Mouse (Mus musculus): Measurements from ENCODE around the gene Ccdc88c.

The Ccdc88c gene

GRCm38 (mm10) chr12:100958621-100959592 lies 69.9 kb downstream of the Ccdc88c start:
- DNase-seq = no peak

GRCm38 (mm10) chr12:100958006-100958405 lies 70.8 kb downstream of the Ccdc88c start:
- DNase-seq = peak; percentile 62

- no peak for DNase-seq
These were observed 71.6 kb downstream of the Ccdc88c start for GRCm38 (mm10) chr12:100957257-100957656.

DNA sequence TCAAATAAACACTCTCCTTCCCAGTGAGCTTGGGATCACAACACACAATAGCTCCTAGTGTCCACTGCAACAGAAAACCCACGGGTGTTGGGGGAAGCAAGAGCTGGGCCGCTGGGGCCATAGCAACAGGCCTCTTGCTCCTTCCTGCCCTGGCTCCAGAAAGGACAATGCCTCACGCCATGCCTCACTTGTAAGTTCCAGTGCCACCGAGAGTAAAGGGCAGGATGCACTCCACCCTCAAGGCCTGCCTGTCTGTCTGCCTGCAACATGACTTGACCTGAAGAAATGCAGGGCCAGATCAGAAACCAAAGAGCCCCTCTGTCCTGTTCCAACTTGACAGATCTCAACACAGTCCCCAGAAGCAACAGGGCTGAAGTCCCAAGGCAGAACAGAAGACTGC lies 72.0 kb downstream of the Ccdc88c start:
- DNase-seq = no peak

GRCm38 (mm10) chr12:100956028-100956427 lies 72.8 kb downstream of the Ccdc88c start:
- DNase-seq = no peak

GRCm38 (mm10) chr12:100953926-100954325 lies 74.9 kb downstream of the Ccdc88c start:
- DNase-seq = no peak

- peak; percentile 62 for DNase-seq
These were observed 76.5 kb downstream of the Ccdc88c start for GRCm38 (mm10) chr12:100952193-100952931.

GRCm38 (mm10) chr12:100949146-100949545 lies 79.7 kb downstream of the Ccdc88c start:
- no peak for DNase-seq

DNA sequence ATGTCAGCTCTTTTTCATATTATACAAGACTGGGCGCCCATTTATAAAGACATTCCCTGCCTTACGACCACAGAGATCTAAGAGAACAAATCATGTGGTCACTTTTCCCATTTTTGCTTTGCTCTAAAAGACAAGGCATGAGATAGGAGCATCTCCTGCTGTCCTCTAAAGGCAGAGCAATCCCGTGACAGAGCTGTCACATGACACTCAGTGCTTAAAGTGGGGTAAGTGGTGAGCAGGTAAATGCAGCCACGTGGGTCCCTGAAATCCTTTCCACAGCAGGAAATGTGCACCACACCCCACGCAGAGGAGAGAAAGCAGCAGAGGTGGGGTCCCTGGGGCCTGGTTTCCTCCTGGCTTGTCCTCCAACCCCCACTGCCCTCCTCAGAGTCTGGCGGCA lies 80.8 kb downstream of the Ccdc88c start:
- DNase-seq = no peak

DNA sequence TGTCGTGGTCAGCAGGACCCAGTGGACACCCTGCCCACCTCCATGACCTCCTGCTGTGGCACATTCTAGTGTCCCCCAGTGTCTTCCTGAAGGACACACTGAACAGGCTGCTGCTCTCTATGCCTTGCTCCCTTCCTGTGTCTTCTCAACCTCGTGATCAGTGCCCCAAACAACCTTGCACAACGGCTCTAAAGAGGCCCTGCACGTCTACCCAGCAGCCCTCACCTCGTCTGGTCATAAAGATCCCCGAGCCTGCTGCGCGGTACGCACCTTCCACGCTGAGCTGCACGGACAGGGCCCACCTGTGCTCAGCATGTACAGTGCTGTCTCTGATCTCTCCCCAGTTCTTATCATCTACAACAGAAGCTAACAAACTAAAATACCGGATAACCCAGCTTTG lies 82.9 kb downstream of the Ccdc88c start:
- DNase-seq = no peak

DNA sequence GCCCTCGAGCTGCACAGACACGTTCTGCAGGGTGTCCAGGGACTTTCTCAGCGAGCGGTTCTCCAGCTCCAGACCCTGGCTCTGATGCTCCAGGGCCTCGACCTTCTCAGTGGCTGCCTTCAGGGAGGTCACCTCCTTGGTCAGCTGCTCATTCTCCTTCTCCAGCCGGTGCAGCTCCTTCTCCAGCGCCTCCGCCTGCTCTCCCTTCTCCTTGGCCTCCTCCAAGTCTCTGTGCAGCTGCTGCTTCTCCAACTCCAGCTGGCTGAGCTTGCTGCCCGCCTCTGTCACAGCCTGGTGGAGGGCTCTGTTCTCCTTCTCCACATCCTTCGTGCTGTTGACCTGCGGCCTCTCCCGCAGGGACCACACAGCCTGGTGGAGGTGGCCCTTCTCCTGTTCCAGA lies 83.4 kb downstream of the Ccdc88c start:
- no peak for DNase-seq

DNA sequence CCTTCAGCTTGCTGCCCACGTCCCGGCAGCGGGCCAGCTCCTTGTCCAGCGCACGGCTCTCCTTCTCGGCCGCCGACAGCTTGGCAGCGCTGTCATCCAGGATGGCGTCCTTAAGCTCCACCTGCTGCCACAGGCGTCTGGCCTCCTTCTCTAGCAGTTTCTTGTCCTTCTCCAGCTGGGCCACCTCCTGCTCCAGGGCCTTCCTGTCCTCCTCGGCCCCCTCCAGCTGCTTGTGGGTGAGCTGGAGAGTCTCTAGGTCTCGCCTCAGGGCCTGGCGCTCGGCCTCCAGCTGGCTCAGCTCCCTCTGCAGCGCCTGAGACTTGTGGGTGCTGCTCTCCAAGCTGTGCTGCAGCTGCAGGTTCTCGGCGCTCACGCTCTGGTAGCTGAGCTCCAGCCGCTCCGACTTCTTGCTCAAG lies 83.9 kb downstream of the Ccdc88c start:
- DNase-seq = no peak

GRCm38 (mm10) chr12:100943146-100943545 lies 85.7 kb downstream of the Ccdc88c start:
- DNase-seq = no peak

- no peak for DNase-seq
These were observed 87.5 kb downstream of the Ccdc88c start for GRCm38 (mm10) chr12:100941361-100941760.

- no peak for DNase-seq
These were observed 91.2 kb downstream of the Ccdc88c start for GRCm38 (mm10) chr12:100937441-100938360.

DNA sequence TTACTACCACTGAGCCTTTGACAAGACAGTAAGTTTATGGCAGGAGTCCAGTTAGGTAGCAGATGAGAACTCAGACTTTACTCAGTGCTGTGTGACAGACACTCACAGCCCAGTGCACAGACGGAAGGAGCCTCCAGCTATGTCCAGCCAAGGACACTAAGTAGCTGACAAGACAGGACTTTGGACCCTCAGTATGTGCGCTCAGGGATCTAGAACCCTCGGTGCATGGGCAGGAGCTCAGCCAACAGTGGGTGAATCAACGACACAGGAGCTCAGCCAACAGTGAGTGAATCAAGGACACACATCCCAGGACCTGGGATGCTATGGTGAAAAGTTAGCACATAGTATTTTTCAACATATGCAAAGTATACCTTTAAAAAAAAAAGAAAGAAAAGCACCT lies 92.1 kb downstream of the Ccdc88c start:
- no peak for DNase-seq

- peak; percentile 68 for DNase-seq
These were observed 92.7 kb downstream of the Ccdc88c start for GRCm38 (mm10) chr12:100936116-100936515.

GRCm38 (mm10) chr12:100934796-100935195 lies 94.1 kb downstream of the Ccdc88c start:
- no peak for DNase-seq

DNA sequence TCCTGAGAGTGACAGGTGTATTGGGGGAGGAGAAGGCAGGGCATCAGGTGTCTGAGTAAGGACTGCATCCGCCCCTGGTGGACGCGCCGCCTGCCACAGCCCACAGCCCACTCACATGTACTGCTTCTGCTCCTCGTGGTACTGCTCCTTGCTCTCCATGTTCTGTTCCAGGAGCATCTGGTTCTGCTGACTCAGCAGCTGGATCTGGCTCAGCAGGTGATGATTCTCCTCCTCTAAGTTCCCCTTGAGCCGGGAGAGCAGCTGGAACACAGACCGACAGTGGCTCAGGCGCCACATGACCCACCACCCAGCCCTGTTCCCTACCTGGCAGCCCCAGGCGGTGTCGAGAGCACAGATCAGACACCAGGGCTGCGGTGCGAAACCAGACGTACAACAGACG lies 97.2 kb downstream of the Ccdc88c start:
- DNase-seq = no peak

DNA sequence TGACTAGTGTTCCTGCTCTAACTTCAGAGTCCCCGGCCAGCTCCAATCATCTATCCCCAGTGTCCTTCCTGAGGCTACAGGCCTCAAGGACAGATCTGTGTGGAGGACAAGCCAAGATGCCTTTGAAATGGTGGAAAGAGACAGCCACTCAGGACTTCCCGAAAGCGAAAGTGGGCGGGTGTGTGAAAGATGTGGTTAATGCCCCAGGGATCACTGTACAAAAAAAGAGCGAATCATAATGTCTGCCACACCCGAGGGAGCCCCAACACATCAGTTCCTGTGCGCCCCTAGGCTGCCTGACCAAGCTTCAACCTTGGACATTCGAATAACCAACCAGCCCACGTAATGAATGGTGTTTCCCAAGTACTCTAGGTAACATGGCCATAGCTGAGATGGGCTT lies 100.6 kb downstream of the Ccdc88c start:
- DNase-seq = no peak

DNA sequence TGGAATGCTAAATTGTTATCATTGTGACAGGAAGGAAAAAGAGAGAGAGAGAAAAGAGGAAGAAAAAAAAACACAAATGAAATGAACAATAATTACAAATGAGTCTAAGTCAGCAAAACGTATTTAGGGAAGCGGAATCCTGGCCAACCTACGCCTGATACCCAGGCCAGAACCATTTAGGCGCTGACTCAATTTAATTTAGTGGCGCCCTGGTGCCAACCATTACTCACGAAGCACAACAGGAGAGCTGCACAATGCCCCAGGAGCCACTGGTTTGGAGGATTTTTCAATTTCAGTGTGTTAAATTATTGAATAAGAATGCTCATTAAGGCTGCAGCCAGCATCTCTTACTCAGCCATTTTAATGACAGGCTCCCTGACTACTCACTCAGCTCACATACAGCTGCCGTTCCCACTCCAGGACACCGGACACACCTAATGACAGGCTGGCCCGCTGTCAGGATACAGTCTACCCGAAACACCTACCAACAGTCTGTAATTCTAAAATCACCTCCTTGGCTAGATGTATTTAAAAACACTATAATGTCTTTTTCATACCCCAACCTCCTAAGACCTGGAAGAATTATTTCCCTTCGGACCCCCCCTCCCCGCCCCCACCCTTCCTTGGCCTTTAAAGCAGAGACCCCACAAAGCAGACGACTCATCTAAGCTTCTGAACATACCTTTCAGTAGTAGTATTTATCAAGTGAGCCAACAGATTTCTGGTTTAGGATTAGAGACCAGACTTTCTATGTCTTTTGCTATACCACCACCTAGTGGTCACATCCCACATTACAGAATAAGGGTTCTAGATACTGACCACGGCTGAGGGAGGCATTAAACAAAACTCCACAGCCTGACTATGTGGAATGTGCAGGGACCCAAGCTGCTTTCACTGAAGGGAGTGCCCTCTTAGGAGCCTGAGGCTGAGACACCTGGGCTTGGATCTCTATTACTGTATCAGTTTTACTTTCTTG lies 102.9 kb downstream of the Ccdc88c start:
- DNase-seq = no peak

Data from right cerebral cortex, postnatal 25 days (tissue).